Mouse (Mus musculus): Measurements from ENCODE around the gene Bin2.
"Not testable (repeated sequence)": the region's sequence is repeated elsewhere in the genome, so short reads cannot be mapped to it uniquely, and the experiment has no call there.

Gene Bin2

GRCm38 (mm10) chr15:100615825-100616220 is 53.5 kb downstream of the Bin2 start:
- DNase-seq (ENCODE audit: low spot score), result peak; percentile 94

- DNase-seq (ENCODE audit: low spot score), result peak; percentile 100
Measured at GRCm38 (mm10) chr15:100614996-100615824, 54.1 kb downstream of the Bin2 start, which contains the start of gene Dazap2. Dazap2 (plus strand) TSS chr15:100615349.

GRCm38 (mm10) chr15:100614218-100614995 is 54.9 kb downstream of the Bin2 start:
- no peak for DNase-seq (ENCODE audit: low spot score)

- DNase-seq (ENCODE audit: low spot score), result peak; percentile 64
Measured at GRCm38 (mm10) chr15:100613584-100613983, 55.8 kb downstream of the Bin2 start.

- no peak for DNase-seq (ENCODE audit: low spot score)
Measured at GRCm38 (mm10) chr15:100612432-100612831, 56.9 kb downstream of the Bin2 start.

- no peak for DNase-seq (ENCODE audit: low spot score)
Measured at GRCm38 (mm10) chr15:100611951-100612350, 57.4 kb downstream of the Bin2 start.

- DNase-seq (ENCODE audit: low spot score), result not testable (repeated sequence)
Measured at GRCm38 (mm10) chr15:100606677-100607076, 62.7 kb downstream of the Bin2 start.

- no peak for DNase-seq (ENCODE audit: low spot score)
Measured at GRCm38 (mm10) chr15:100601669-100602068, 67.7 kb downstream of the Bin2 start.

GRCm38 (mm10) chr15:100600696-100601272 is 68.6 kb downstream of the Bin2 start:
- no peak for DNase-seq (ENCODE audit: low spot score)

GRCm38 (mm10) chr15:100600047-100600695 is 69.2 kb downstream of the Bin2 start:
- peak; percentile 73 for DNase-seq (ENCODE audit: low spot score)

- no peak for DNase-seq (ENCODE audit: low spot score)
Measured at GRCm38 (mm10) chr15:100599276-100600046, 69.9 kb downstream of the Bin2 start, which contains the start of gene Pou6f1. Pou6f1 (minus strand) TSS chr15:100599984.

GRCm38 (mm10) chr15:100598883-100599275 is 70.5 kb downstream of the Bin2 start:
- no peak for DNase-seq (ENCODE audit: low spot score)

GRCm38 (mm10) chr15:100598287-100598882 is 71.0 kb downstream of the Bin2 start:
- DNase-seq (ENCODE audit: low spot score), result no peak

GRCm38 (mm10) chr15:100592817-100593216 is 76.5 kb downstream of the Bin2 start:
- no peak for DNase-seq (ENCODE audit: low spot score)

Measured in yolk sac, embryonic 10.5 days (tissue).